15 mouse cellular contexts compared by ENCODE assay signal in the genomic region with DNA sequence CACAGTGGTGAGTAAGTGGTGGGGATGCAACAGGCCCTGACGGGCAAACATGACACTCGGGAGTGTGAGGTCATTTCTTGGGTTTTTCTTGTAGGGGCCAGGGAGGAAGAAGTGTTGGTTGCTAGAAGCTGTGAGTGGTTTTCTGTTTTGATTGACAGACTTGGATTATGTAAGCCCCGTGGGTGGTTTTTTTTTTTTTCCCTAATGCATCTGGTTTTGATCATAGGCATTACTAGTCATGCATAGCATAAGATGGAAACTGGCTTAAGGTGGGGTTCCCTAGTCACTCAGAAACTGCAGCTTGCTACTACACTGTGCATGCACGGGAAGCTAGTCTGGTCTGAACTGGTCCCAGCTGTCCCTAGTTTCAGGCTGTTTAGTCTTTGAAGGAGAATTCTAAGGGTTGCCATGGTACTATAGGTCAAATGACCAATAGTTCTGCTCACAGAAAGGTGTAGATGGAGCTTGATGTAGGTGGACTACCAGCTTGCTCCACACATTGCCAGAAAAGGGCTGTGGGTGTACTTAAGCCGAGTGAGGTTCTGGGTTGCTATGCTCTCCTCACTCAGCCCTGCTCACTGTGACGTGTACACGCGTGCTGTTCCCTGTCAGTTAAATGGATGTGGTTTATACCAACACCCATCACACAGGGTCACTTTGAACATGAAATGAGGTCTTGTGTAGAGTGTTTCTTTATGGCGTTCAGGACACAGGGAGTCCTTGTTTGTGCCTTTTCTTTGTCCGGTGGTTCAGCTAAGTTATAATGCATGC.
DNase-seq lines count a peak whose midpoint lies in the region; ATAC-seq lines count a peak whose summit lies in the region.
"Had no signal": no experiment of that assay in that cellular context is flagged by ENCODE, and none has a peak within 500 bp of the region (broad histone marks: within the 10 kb centered on the region; RNA-seq: fewer than 3 reads in every experiment).

No protein-coding gene starts in this region.

- H3K4me2 ChIP-seq in forebrain, embryonic 14.5 days (ENCODE audit: low read length): no peak overlapping the region

- 69% methylated on average over 10 of the region's 10 CpGs for WGBS in embryonic facial prominence, embryonic 10.5 days
- WGBS in forebrain, embryonic 14.5 days: 88% methylated on average over 10 of the region's 10 CpGs

- DNase-seq in kidney, adult 9 months: peak; percentile 7
- DNase-seq in kidney, postnatal 14 days: no peak
- DNase-seq in 416B (ENCODE audit: low read depth): peak; percentile 83
- DNase-seq in embryonic facial prominence, embryonic 10.5 days (ENCODE audit: low spot score): no peak
- DNase-seq in forebrain, embryonic 14.5 days (ENCODE audit: low spot score): no peak
- no peak for DNase-seq in frontal cortex, postnatal 25 days (ENCODE audit: low spot score in 2 of 2)
- DNase-seq: heart, postnatal 14 days; lung, adult 2 months; right cerebral cortex, postnatal 4 days; thymus, adult 18-20 months had no signal

- H3K36me3 ChIP-seq in embryonic facial prominence, embryonic 10.5 days (replicated peaks): no peaks in the 10 kb centered on the region
- H3K36me3 ChIP-seq in forebrain, embryonic 14.5 days (ENCODE audit: control insufficient read depth, insufficient read depth, low read length): no peaks in the 10 kb centered on the region

- peak overlapping the region; percentile 16; the same call in 1 of the 2 replicates for H3K27ac ChIP-seq in embryonic facial prominence, embryonic 10.5 days (replicated peaks)
- no peak overlapping the region for H3K27ac ChIP-seq in forebrain, embryonic 14.5 days (ENCODE audit: low read depth, low read length)

- ATAC-seq in megakaryocyte, adult 5-6 weeks (ENCODE audit: poor library complexity, severe bottlenecking): peak; percentile 19; the same call in 1 of the 2 replicates
- ATAC-seq in forebrain, embryonic 14.5 days: no peak
- no peak for ATAC-seq in megakaryocyte-erythroid progenitor cell, adult 5-6 weeks (replicated peaks; ENCODE audit: low FRiP score, low TSS enrichment, poor library complexity, severe bottlenecking)
- ATAC-seq: inflammation-experienced regulatory T-cells, adult 6 months had no signal

- H3K4me3 ChIP-seq in embryonic facial prominence, embryonic 10.5 days: no peak overlapping the region
- H3K4me3 ChIP-seq in forebrain, embryonic 14.5 days (ENCODE audit: low read depth, low read length): no peak overlapping the region
- H3K4me3 ChIP-seq: erythroblast, embryonic 14.5 days; megakaryocyte, embryonic 14.5 days had no signal

- H3K4me1 ChIP-seq in embryonic facial prominence, embryonic 10.5 days: peaks cover 3% of the 10 kb centered on the region; the same call in 1 of the 2 replicates
- H3K4me1 ChIP-seq in forebrain, embryonic 14.5 days (ENCODE audit: control insufficient read depth, insufficient read depth, low read length): no peaks in the 10 kb centered on the region

- H3K9ac ChIP-seq in forebrain, embryonic 14.5 days (ENCODE audit: low read length): no peak overlapping the region

- H3K9me3 ChIP-seq in embryonic facial prominence, embryonic 10.5 days: no peaks in the 10 kb centered on the region
- H3K9me3 ChIP-seq in forebrain, embryonic 14.5 days (replicated peaks; ENCODE audit: control insufficient read depth, low read length): no peaks in the 10 kb centered on the region

- no peaks in the 10 kb centered on the region for H3K27me3 ChIP-seq in embryonic facial prominence, embryonic 10.5 days (replicated peaks; ENCODE audit: low read depth, poor library complexity, severe bottlenecking)
- no peaks in the 10 kb centered on the region for H3K27me3 ChIP-seq in forebrain, embryonic 14.5 days (replicated peaks; ENCODE audit: control insufficient read depth, insufficient read depth, low read length)

Comparison
In these comparisons a context has a peak if more than half of its experiments do, and no peak if none do; other contexts are left out.
1. DNase-seq: peak in kidney, adult 9 months (single experiment) and 416B (single experiment); none in kidney, postnatal 14 days (single experiment), embryonic facial prominence, embryonic 10.5 days (single experiment), forebrain, embryonic 14.5 days (single experiment) and frontal cortex, postnatal 25 days (0 of 2).